Mouse (Mus musculus) retina, adult 2 months (tissue): ENCODE results near the gene Gnao1.

ENCODE experiments used
- DNase-seq: peaks from one replicate; pipeline ENCODE4 v3.0.0-alpha.2; 2012; ENCODE audit warnings: low read depth, low spot score

Gene Gnao1

DNA sequence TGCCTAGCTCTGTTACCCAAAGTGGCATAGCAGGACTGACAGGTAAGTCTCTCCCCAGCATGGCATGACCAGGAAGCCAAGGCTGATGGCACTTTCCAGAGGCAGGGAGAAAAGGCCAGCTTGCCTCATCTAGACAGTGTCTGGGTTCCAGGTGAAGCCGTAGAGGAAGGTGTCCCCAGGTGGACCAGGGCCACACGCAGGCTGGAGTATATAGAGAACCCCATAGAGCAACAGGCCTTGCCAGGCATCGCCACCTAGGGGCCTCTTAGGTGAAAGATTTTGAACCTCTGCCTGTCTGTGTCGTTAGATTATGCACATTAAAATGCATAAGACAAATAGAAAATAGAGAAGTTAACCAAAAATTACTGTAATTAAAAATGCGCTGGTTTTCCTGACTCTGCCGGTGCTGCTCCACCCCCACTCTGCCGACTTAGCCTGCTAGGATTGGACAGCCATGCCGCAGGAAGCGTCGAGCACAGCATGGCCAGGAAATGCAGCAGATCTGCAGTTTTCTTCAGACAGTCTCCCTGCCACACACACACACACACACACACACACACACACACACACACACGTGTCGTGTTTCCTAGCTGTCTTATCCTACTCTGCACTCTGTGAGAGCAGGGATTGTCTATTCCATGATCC, 34.2 kb downstream of the Gnao1 start:
- no peak for DNase-seq

DNA sequence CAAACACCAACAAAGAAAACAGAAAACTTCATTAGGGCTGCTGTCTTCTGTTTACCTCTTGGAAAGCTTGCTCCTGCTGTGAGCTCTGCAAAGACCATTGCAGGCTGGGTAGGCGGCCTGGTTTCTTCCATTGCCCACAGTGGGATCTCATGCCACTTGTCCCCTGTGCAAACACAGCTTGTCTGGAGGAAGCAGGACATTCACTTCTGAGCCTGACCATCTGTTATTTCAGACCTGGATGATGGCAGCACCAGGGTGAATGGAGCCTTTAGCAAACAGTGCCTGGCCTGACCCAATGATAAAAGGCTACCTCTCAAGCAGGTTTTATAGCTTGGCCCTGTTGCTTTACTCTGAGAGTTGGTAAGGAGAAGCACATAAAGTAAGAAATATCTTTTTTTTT, 35.4 kb downstream of the Gnao1 start:
- DNase-seq = no peak

DNA sequence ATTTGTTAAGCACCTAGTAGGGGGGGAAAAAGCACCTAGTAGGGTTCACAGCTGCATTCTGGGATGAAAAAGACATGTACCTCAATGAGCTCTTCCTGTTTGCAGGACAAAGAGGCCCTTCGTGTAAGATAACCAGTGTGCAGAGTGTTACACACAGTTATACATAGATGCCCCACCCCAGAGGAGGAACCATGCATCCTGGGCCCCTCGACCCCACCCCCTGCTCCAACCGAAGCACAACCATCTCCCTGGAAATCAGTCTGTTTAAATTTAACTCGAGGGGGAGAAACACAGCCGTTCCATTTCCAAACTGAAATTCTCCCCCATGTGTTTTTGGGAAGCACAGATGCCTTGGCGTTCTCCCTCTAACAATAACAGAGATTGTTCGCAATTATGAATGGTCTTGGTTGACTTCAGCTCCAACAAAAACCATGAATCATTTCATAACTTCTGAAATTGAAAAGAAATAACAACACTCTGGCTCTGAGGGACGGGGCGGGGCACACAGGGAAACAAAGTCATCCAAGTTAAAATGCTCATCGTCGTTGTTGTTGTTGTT, 42.4 kb downstream of the Gnao1 start:
- no peak for DNase-seq

DNA sequence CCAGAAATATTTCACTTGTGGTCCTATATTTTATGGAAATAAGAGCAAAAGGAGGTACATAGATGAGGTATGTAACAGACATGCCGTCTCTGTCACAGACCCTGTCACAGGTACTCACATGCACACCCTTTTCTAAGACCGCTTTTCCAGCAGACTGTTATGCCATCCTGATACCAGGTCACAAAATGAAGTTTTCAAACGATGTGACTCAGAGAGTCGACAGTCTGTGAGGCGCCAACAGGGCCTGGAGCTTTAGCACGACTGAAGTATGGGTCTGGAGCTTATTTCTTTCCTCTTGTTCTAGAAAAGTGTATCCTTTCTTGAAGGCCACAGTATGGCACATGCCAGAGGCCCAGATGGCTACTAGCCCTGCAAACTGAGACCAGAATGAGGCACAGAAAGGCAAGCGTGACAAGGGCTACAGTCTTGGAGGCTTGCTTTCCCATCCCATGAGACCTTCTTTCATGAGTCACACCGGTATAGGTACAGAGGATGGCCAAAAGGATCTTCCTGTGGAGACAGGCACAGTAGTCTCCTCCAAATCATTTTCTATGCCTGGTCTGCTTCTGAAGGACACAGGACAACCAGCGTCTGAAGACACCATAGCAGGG, 43.2 kb downstream of the Gnao1 start:
- DNase-seq = no peak

DNA sequence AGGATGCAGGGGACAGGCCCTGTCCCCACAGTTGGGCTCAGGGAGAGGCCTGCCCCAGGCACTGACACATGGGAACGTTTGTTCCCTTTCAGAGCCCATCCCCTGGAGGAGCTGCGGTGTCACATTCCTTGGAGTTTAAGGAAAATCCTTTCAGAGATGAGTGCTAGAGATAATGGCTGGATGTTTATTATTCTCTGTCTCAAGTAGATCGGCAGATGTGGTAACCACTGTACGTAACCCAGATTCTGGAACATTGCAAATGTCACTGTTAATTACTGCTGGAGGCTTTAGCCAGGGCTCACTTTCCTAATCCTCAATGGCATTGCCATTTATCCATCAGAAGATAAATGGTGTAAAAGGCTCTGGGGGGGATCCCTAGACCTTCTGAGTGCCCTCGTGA, 44.9 kb downstream of the Gnao1 start:
- no peak for DNase-seq

DNA sequence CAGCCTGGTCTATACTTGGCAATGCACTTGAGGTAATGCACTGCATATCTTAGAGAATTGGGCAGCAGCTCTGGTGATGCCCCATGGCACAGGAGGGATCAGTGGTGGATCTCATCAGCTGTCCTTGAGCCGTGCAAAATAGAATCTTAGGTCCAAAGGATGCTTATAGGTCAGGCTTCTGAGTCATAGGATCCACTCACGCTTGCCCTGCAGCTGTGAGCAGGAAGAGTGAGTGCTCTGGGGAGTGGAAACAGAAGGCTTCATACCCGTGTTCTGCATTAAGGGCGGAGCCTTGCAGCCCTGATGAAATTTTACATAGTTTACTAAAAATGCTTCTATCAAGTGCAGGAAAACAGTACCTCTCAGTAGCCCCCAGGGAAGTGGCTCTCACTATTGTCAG, 45.5 kb downstream of the Gnao1 start:
- DNase-seq = no peak

DNA sequence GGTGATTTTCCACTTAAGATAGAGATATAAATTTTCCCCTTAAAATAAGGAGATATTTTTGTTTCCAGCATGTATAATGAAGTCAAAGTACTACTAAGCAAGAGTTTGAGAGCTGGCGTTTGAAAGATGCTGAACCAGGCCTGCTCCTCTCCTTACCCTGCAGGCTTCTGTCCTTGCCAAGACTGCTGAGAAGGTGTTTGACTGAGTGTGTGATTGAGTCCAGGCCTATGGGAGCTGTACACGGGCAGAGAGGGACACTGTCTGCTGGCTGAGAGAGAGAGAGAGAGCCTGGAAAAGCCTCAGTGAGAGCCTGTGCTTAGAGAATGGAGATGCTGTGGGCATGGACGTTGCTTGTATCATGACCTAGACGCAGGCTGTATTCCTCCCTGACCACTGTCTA, 47.4 kb downstream of the Gnao1 start:
- no peak for DNase-seq

DNA sequence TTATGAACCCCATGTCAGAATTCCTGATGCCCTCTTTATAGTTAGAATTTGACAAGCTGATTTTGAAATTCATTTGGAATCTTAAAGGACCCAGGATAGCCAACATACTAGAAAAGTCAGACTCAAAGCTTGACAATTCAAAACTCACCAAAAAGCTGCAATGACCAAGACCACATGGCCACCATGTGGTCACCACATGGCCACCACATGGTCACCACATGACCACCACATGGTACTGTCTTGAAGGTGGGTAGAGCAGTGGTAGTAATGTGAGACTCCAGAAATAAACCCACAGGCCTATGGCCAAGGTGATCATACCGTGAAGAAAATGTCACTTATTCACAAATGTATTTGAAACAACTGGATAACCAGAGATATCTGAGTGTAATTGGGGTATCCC, 48.5 kb downstream of the Gnao1 start:
- DNase-seq = no peak

DNA sequence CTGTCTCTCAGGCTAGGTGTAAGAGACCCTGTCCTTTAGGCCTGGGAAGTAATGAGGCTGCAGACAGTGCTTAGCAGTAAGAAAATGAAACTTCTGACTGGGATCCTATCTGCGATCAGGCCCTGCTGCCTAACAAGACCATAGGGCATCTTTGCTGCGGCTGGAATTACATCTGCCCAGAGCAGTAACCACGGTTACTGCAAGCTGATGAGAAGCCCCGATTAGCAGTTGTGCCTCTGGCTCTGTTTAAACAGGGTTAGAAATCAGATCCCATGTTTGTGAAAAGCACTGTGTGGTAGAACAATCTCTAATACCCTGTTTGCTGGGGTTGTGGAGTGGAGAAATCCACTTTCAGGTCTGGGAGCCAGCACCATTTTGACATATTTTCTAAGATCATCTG, 50.3 kb downstream of the Gnao1 start:
- no peak for DNase-seq

DNA sequence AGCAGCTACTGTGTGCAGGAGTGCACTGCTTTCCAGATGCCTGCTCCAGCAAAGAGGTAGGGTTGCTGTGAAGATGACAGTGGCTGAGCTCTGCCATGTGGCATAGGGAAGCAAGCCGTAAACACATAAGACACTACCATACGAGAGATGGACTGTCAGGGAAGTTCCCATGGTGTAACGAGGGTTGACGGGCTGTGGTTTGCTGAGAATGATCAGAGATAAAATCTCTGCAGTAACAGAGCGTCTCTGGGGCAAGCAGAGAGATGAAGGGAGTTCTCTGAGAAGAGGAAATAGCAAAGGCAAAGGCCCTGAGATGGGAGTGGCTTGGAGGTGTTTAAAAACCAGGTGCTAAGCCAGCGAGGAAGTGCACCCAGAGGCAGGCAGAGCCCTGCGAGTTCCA, 54.3 kb downstream of the Gnao1 start:
- no peak for DNase-seq

DNA sequence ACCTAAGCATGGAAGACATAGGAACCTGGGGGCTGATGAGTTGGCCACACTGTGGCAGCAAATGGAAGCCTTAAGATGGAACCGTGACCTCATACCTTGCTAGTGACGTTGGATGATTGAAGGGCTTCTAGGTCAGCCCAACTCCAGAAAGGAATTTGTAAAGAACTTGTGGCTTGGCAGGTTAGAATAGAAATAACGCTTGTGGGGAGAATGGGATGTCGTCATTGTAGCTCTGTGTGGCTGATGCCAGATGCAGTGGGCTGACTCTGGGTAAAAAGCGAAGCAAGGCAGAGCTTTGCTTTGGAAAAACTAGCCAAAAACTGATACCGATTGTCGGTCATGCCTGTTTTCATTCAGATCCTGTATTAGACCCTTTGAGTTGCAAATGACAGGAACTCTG, 56.5 kb downstream of the Gnao1 start:
- no peak for DNase-seq

DNA sequence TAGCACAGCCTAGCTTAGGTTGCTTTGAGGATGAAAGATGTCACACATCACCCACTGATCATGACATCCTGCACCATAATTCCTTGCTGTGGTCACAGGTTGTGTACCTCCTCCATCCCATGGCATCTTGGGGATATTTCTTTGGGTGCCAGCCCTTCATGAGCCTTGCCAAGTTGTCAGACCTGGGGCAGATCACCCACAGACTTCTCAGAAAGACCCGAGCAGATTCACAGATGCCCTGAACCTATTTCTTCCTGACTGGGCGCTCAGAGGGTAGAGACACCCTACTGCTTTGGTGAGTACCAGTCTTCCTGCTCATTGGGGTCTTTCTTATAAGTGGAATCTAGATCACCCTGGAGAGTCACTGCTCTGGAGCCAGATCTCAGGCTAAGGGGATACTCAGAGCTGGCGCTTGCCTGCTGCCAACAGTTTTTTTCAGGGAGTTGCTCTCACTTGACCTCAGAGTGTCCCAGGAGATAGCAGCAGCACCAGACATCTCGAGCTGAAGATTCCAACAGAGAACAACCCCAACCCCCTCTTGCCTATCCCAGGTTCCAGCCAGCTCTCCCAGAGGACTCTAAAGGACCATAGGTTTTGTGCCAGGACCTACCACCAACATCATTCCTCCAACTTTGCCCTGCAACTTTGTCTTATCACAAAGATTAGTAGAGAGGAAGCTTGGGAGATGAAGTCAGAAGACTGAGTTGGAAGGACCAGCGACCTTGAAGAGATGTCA, 58.9 kb downstream of the Gnao1 start:
- DNase-seq = no peak

DNA sequence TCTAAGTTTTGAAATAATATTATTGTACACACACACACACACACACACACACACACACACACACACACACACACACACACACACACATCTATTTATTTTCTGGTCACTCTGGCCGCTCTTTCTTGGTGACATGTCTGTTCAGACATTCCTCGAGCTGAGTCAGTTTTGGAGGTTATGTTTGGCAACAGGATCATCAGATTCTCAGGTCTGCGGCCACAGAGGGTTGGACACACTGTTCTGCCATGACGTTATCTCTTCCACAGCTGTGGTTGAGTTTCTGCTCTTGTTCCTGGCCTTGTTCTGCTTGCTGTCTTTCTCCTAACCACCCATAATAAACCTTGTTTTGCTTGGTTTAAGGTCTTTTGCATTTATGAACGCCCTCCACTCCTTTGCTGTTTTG, 61.5 kb downstream of the Gnao1 start:
- DNase-seq = no peak

DNA sequence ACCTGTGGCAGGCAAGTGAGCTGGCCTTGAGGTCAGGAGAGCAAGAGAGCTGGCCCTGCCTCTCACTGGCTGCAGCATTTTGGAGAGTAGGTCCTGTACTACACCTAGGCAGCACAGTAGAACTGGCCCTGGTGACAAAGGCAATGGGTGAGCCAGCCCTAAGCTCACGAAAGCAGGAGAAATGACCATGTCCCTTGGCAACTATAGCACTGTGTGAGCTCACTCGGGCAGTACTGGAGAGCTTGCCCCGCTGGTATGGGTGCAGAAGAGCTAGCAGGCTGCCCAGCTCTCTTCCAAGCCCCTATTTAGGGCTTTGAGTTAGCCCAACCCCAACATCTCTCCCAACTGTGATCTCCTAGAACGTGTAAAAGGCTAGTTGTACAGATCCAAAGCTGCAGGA, 68.6 kb downstream of the Gnao1 start:
- DNase-seq = no peak

DNA sequence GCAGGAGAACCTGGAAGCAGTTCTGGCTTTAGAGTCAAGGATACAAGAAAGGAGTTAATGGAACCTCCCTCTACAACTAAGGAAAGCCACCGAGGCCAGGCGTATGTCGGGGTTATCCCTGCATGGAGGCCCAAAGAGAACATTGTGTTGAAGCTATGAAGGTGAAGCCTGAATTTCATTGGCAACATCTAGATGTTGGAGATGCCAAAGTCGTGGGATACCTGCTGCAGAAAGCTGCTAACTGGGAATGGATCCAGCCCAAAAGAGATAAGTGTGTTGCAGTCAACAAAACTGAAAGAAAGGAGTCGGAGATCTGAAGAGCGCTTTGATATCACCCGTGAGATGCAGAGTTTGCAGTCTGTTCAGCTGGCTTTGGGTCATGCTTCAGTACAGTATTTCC, 70.2 kb downstream of the Gnao1 start:
- DNase-seq = no peak

DNA sequence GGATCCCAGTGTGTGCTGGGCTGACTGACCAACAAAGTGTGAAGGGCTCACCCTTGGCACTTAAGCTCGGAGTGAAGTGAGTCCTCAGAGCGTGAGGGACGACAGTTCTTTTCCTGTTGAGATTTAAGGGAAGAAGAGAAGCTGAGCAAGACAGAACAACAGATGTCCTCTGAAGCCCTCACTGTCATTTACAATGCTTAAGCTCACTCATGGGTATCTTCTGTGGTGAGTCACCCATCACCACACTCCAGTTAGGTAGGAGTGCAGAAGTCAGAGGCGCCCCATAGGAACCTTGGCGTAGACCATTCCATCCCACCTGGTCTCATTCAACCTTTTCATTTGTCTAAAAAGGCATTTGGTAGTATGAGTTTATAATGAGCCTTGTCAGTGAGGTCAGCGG, 71.6 kb downstream of the Gnao1 start:
- no peak for DNase-seq

DNA sequence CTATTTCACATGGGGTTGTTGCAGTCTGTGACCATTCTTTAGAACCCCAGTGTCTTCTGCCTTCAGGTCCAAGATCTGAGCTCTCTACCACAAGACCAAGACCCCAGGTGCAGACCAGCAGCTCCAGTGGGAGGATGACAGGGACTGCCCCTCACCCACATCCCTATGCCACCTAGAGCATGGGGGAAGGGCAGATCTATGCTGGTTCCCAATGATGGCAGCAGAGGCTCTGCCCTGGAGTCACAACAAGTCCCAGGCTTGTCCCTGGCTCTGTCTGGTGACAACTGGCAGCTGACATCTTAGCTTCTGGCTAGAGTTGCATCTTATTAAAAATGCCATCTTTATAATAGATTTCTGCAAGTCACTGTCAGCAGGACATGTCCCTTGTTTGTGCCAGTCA, 73.5 kb downstream of the Gnao1 start:
- DNase-seq = no peak

DNA sequence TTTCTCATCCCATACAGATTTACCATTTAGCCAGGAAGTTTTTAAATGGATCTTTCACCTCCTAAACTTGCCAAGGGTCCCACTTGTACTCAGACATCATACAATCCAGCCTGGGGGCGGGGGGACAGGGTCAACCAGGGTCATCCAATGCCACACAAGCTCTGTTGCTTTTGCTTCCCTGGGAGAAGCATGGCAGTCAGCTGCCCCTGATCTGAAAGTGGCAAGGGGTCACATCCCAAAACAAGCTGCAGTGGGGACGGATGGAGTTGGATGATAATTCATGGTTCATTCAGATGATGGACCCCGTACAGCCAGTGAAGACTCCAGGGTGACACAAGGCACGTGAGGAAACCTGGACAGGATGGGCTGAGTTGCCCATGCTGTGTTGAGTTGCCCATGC, 74.0 kb downstream of the Gnao1 start:
- no peak for DNase-seq

DNA sequence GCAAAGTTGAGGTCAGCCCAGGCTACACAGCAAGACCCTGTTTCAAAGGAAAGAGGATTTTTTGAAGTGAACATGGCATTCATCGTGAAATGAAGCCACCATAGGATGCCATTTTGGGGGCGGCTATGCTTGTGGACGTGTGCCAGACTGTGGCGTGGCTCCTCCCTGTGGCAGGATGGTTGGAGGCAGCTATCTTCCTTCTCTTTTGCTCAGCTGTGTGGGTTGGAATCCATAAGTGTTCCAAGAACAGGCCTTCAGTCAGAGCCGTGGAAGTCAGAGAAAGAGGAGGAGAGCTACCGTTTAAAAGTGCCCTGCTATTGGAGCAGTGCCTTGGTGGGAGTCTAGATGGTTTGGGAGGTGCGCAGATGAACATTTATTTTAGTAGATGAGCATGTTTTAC, 74.5 kb downstream of the Gnao1 start:
- DNase-seq = no peak

DNA sequence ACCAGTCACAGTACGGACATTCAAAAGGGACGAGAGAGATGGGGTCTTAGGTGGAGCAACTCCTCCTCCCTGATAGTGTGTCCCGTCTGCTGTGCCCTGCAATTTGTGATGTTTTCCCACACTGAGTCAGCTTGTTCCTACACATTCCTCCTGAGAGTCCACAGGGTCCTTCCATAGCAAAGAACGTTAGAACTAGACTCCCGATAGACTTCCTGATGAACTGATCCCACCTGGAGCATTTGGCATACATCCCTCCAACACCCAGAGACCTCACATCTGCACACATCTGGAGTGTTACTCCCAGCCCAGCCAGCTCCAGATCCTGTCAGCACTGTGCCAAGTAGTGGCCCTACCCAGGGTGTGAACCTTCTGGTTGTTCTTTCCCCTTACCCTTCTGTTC, 76.4 kb downstream of the Gnao1 start:
- DNase-seq = no peak

DNA sequence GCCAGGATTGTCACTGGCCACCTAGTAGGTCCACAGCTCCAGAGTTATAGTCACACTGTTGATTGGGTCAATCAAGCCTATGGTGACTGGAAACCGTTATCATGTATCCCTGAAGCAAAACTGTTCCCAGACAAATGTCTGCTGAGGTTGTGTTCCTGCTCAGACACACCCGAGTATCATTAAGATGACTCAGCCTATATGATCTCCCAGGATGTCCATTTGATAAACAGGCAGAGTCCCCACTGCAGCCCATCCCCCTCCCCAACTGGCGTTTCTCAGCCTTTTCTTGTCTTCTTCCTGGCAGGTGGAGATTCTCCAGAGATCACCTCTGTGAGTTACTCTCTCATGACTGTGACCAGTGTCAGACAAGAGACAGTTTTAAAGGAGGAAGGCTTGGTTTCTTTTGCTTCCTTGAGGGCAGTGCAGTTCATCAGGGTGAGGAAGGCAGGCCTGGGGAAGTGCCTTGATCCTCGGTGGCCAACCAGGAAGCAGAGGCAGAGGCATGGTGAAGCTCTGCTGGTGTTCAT, 78.4 kb downstream of the Gnao1 start:
- DNase-seq = no peak

DNA sequence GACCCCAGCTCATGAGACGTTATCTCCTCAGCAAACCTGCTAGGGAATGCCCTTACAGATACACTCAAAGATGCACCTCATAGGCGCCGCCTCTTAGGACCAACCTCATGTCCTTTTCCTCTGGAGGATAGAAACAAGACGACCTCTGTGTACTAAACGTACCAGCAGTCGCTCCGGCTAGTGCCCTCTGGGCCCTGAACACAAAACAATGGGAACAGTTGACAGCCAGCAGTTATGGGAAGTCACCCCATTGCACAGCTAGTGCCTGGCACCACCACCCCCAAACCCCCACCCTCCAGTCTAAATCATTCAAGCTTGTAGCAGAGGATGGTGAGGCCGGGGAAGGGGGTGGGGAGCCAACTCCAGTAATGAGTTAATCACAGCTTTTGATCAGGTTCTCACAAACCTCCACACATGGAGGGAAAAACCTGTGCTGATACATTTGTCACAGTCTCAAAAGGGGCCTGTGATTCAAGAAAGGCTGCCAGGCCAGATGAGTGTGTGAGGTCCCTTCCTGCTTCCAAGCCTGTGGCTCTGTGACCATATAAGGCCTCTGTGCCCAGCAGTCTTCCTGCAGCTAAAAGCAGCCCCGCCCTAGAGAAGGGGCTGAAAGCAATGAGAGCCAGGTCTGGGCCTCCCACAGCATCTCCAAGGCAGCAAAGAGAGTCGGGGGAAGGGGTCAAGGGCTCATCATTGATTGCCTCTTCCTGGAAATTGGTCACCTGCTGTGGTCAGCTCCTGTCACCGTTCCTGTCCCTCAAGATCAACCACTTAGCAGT, 79.1 kb downstream of the Gnao1 start:
- no peak for DNase-seq
